Mouse (Mus musculus) limb, embryonic 13.5 days (tissue): ENCODE measurements at regions not wholly inside any gene's neighbourhood (a gene's known extent, or its start where the extent isn't known, plus 50 kb on each side); places are given as distances from the start of the nearest gene placed in this dataset.

Source experiments
- ATAC-seq: fragments of 200-750 bp; cut with Nextera tagmentation; 2 replicates; pipeline ENCODE4 v1.8.0; 2017; ENCODE audit warnings: low read depth, moderate number of reproducible peaks, moderate TSS enrichment; ENCODE audit not compliant: low FRiP score
- H3K27ac ChIP-seq: fragments of 300-500 bp; sonication (generic); 2 replicates; pipeline ENCODE4 v1.5.1; 2015; ENCODE audit warnings: inconsistent platforms, mild to moderate bottlenecking, moderate library complexity
- H3K27me3 ChIP-seq: fragments of 300-500 bp; sonication (generic); 2 replicates; pipeline ENCODE4 v1.6.1; 2015; ENCODE audit warnings: mild to moderate bottlenecking, inconsistent platforms
- H3K36me3 ChIP-seq: fragments of 300-500 bp; sonication (generic); 2 replicates; pipeline ENCODE4 v1.6.1; 2015; ENCODE audit warnings: inconsistent platforms, mild to moderate bottlenecking, moderate library complexity
- H3K4me1 ChIP-seq: fragments of 300-500 bp; sonication (generic); 2 replicates; pipeline ENCODE4 v1.6.1; 2015; ENCODE audit warnings: inconsistent platforms
- H3K4me2 ChIP-seq: fragments of 300-500 bp; sonication (generic); replicated peaks from 2 replicates; pipeline ENCODE4 v1.6.1; 2015; ENCODE audit warnings: inconsistent platforms, mild to moderate bottlenecking, moderate library complexity
- H3K4me3 ChIP-seq: fragments of 300-500 bp; sonication (generic); 2 replicates; pipeline ENCODE4 v1.5.1; 2015; ENCODE audit warnings: moderate library complexity, mild to moderate bottlenecking, inconsistent platforms
- H3K9ac ChIP-seq: fragments of 300-500 bp; sonication (generic); 2 replicates; pipeline ENCODE4 v1.6.1; 2015; ENCODE audit warnings: mild to moderate bottlenecking, inconsistent platforms
- H3K9me3 ChIP-seq: fragments of 300-500 bp; sonication (generic); 2 replicates; pipeline ENCODE4 v1.6.1; 2016; ENCODE audit warnings: inconsistent platforms
- WGBS: fragments of 180-500 bp; shearing (Covaris S2); methylation state at CpG from one replicate; pipeline ENCODE4 v1.1.7; 2015; 5-methylcytosine and 5-hydroxymethylcytosine counted together

DNA sequence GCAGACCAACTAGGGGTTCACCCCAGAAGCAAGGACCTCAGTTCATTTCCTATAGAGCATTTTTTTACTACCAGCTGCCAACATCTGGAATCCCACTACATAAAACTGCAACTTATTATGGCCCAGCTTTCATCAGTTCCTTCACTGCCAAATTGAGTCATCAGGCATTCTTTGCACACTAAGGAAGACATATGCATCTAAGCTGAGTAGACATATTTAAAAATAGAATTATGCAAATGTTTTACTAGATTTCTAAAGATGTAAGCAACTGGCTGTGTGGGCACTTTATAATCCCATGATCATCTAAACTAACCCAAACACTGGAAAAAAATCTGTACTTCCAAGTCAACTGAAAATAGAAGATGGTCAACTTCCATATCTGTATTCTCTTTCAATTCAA, 415.9 kb upstream of the Rarb start:
- peaks cover 5% of the 10 kb centered on the region; the same call in 1 of the 2 replicates for H3K9me3 ChIP-seq
- no peaks in the 10 kb centered on the region for H3K4me1 ChIP-seq
- no peaks in the 10 kb centered on the region for H3K27me3 ChIP-seq
- H3K27ac ChIP-seq = no peak overlapping the region
- no peak overlapping the region for H3K4me3 ChIP-seq
- no peak for ATAC-seq
- H3K9ac ChIP-seq = no peak overlapping the region
- no peak overlapping the region for H3K4me2 ChIP-seq
- no peaks in the 10 kb centered on the region for H3K36me3 ChIP-seq

DNA sequence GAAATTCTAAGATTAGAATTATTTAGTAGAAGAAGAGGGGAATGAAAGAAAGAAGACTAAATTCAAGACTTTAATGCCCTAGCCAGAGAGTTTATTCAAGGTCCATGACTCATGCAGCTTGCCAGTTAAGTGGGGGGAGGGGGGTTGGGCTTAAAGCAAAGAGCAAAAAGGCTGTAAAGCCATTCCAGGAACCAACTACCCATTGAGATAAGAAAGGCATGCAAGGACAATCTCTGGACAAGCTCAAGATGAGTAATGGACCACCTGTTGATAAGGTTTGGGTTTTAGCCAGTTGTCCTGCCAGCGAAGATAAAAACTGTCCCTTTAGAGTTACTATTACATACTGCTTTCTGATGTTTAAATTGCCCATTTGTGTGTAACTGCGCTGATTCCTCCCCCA, 392.5 kb upstream of the Rarb start:
- no peaks in the 10 kb centered on the region for H3K9me3 ChIP-seq
- WGBS = 75% methylated on average over 2 of the region's 2 CpGs
- H3K4me3 ChIP-seq = no peak overlapping the region
- no peak overlapping the region for H3K27ac ChIP-seq
- no peak overlapping the region for H3K9ac ChIP-seq
- ATAC-seq = no peak
- no peaks in the 10 kb centered on the region for H3K27me3 ChIP-seq
- H3K4me1 ChIP-seq = no peaks in the 10 kb centered on the region
- H3K36me3 ChIP-seq = no peaks in the 10 kb centered on the region
- no peak overlapping the region for H3K4me2 ChIP-seq

DNA sequence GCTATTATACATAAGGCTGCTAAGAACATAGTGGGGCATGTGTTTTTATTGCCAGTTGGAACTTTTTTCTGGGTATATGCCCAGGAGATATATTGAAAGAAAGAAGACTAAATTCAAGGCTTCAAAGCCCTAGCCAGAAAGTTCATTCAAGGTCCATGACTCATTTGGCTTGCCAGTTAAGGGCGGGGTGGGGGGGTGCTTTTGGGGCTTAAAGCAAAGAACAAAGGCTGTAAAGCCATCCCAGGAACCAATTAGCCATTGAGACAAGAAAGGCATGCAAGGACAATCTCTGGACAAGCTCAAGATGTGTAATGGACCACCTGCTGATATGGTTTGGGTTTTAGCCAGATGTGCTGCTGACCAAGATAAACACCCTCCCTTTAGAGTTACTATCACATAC, 386.7 kb upstream of the Rarb start:
- Histone ChIP-seq H3K4me2 (no peak overlapping the region), H3K4me1 (no peaks in the 10 kb centered on the region), H3K27me3 (no peaks in the 10 kb centered on the region), H3K9me3 (peaks cover 8% of the 10 kb centered on the region; the same call in 1 of the 2 replicates), H3K36me3 (no peaks in the 10 kb centered on the region), H3K4me3 (no peak overlapping the region), H3K27ac (no peak overlapping the region), H3K9ac (no peak overlapping the region)
- no peak for ATAC-seq
- 63% methylated on average over 1 of the region's 1 CpGs for WGBS

DNA sequence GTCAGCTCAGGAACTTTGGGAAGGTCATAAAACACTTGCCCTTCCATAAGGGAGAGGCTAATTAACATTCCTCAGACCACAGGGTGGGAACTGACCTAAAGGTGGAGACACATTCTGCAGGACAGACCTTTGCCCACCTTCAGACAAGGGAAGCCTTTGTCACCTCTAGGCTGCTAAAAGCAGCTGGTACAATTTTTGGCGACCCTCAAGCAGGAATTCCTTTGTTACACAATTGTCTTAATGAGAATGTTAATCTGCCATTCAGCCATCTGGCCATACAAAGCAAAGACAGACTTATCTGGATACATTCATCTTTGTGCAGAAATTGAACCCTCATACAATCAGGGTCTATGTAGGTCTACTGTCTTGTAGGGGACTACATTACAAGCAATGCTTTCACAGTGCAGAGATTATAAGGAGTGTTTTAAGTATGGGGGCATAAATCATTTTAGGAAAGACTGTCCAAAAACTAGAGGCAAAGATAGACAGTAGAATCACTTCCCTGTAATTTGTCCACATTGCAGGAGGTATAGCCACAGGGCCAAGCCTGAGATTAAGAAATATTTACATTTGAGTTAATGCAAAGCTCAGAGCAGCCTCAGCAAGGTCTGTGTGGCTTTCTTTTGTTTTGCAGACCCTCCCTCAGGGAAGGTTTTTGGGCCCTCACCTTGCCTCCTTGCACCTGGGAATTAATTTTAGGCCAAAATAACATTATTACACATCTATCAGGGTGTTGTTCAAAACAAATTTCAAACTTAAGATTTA, 384.5 kb upstream of the Rarb start:
- Histone ChIP-seq H3K4me1 (no peaks in the 10 kb centered on the region), H3K27me3 (no peaks in the 10 kb centered on the region), H3K9ac (no peak overlapping the region), H3K4me3 (no peak overlapping the region), H3K4me2 (no peak overlapping the region), H3K36me3 (no peaks in the 10 kb centered on the region), H3K9me3 (peaks cover 8% of the 10 kb centered on the region; the same call in 1 of the 2 replicates), H3K27ac (no peak overlapping the region)
- WGBS = 24% methylated on average over 1 of the region's 1 CpGs
- no peak for ATAC-seq

DNA sequence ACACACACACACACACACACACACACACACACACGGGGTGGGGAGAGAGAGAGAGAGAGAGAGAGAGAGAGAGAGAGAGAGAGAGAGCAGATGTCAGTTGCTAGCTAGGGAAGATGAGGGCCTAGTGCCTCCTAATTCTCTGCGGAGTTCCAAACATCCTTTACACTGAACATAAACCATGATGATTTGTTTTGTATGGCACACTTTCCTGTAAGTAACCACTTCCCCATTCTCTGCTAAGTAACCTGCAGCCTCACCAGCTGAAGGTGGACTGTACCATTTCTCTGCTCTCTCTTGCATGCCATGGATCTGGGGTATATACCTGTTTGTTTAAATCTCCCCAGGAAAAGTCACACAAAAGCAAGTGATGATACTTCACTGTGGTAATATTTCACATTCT, 374.0 kb upstream of the Rarb start:
- ATAC-seq = no peak
- no peak overlapping the region for H3K4me2 ChIP-seq
- H3K27ac ChIP-seq = no peak overlapping the region
- 89% methylated on average over 2 of the region's 2 CpGs for WGBS
- H3K27me3 ChIP-seq = no peaks in the 10 kb centered on the region
- H3K9ac ChIP-seq = no peak overlapping the region
- no peaks in the 10 kb centered on the region for H3K9me3 ChIP-seq
- no peaks in the 10 kb centered on the region for H3K4me1 ChIP-seq
- H3K4me3 ChIP-seq = no peak overlapping the region
- no peaks in the 10 kb centered on the region for H3K36me3 ChIP-seq

DNA sequence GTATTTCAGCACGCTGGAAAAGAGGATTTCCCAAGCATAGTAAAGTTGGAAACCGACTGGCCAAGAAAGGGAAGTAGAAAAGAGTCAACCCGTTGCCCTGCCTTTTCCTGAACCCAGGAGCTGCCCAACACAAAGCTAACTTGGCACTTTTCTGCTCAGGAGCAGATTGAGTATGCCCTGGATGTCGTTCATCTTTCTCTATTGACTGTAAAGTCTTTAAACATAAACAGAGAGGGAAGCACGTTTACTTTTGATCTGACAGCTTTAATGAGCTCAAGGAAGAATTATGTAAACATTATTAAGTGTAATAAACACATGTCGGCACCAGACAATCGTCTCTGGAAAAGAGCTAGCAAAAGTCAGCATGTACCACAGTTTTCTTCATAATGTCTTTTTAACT, 354.3 kb upstream of the Rarb start:
- Histone ChIP-seq H3K9ac (no peak overlapping the region), H3K9me3 (no peaks in the 10 kb centered on the region), H3K4me2 (peak overlapping the region; percentile 90), H3K36me3 (no peaks in the 10 kb centered on the region), H3K27ac (no peak overlapping the region), H3K4me3 (peak overlapping the region; percentile 51), H3K27me3 (peaks cover 26% of the 10 kb centered on the region), H3K4me1 (peaks cover 16% of the 10 kb centered on the region; the same call in 1 of the 2 replicates)
- 6% methylated on average over 7 of the region's 7 CpGs for WGBS
- 0 out of 2 replicates have a peak, but pooled peaks have one; percentile 22 for ATAC-seq

DNA sequence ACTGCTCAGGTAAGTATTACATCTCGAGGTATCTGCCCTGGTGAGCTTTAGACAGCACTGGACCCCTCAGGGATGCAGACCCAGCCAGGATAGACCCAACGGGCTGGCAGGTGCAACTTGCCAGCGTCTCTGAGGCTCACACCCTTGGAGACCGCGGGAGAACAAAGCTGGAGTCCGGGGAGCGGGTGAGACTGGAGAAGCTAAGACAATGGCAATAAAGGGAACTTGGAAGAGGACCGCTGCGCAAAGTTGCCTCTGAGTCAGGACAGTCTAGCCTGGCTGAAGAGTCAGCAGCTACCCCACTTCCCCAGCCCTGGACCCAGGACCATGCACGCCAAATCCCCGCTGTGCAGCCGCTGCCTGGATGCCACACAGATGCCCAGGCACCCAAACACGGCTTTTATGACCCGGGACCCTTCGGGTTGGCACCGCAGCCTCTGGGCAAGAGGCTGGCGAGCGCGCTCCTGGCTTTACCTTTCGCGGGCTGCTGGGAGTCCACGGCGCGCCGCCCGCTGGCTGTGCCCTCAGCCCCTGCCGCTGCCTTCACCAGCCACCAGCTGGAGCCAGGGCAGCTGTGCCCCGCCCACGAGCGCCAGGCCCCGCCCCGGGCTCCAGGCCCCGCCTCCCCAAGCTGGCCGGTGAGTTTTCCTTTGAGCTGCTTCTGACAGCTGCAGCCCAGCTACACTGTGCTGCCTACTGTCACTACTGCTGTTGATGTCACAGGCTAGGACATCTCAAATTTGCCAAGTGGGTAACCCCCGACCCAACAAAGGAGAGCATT, 353.6 kb upstream of the Rarb start:
- Histone ChIP-seq H3K9ac (peak overlapping the region; percentile 59), H3K27ac (no peak overlapping the region), H3K4me1 (peaks cover 16% of the 10 kb centered on the region; the same call in 1 of the 2 replicates), H3K4me3 (peak overlapping the region; percentile 51), H3K9me3 (no peaks in the 10 kb centered on the region), H3K36me3 (no peaks in the 10 kb centered on the region), H3K27me3 (peaks cover 26% of the 10 kb centered on the region), H3K4me2 (peak overlapping the region; percentile 90)
- 1% methylated on average over 35 of the region's 35 CpGs for WGBS
- peak; percentile 96 for ATAC-seq

DNA sequence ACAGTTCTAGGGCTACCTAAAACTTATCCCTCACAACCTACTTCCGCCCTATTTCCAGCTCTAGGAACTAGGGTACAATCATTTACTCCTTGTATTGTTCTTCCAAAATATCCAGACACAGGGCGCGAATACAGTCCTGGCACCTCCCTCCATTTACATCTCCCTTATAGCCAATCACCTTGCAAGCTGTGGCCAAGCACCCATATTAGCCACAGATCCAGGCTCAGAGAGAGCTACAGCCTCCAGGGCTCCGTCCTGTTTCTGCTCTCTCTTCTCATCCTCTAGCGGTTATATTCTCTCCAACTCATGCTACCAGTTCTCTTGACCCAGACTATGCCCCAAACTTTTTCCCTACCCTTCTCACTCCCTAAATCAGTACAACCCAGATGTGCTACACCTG, 352.9 kb upstream of the Rarb start:
- Histone ChIP-seq H3K9ac (no peak overlapping the region), H3K36me3 (no peaks in the 10 kb centered on the region), H3K27me3 (peaks cover 26% of the 10 kb centered on the region), H3K27ac (no peak overlapping the region), H3K9me3 (no peaks in the 10 kb centered on the region), H3K4me1 (peaks cover 16% of the 10 kb centered on the region; the same call in 1 of the 2 replicates), H3K4me2 (peak overlapping the region; percentile 90), H3K4me3 (peak overlapping the region; percentile 51)
- peak; percentile 25; the same call in 1 of the 2 replicates for ATAC-seq
- 40% methylated on average over 5 of the region's 5 CpGs for WGBS

DNA sequence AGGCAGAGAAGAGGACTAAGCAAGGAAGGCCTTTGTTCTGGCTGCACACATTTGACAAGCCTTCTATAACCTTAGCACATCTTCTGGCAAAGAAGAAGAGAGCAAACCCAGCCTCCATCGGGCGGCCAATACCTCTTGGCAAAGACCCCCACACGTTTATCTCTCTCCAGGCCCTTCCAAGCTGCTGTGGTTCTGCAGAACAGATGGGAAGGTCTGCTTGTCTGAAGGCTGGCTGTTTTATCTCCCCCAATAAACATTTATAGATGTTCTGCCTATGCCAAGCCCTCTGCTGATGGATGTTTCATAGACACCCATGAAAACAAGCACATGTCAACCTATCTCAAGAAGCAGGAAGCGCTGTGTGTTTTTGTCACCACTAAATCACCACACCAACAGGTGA, 339.4 kb upstream of the Rarb start:
- Histone ChIP-seq H3K4me2 (no peak overlapping the region), H3K4me3 (no peak overlapping the region), H3K9me3 (no peaks in the 10 kb centered on the region), H3K27me3 (no peaks in the 10 kb centered on the region), H3K27ac (no peak overlapping the region), H3K4me1 (0 out of 2 replicates have a peak, but pooled peaks cover 3% of the 10 kb centered on the region), H3K36me3 (no peaks in the 10 kb centered on the region), H3K9ac (no peak overlapping the region)
- ATAC-seq = peak; percentile 66; the same call in 1 of the 2 replicates
- WGBS = 54% methylated on average over 4 of the region's 4 CpGs

DNA sequence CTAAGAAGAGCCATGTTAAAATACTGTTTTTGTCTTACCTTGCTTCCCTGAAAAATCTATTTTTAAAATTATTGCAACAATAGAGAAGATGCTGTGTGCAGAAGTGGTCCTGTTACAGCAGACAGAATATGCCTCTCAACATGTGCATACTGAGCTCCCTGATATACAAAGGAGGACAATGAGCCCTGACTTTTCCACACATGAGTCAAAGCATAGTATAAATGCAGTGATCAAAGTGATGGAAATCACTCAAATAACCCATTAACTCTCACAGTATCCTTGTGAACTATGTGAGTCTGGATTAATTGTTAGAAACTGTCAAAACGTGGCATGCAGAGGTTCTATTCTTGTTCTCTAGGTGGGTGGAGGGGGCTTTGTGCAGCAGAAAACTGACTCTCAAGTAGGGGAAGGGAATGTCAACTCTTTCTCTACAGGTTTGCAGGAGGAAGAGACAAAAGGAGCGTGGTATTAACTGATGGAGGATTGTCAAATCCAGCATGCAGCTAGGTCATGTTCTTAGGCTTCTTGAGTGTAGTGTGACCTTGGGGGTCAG, 337.5 kb upstream of the Rarb start:
- H3K4me2 ChIP-seq = no peak overlapping the region
- H3K27me3 ChIP-seq = no peaks in the 10 kb centered on the region
- no peaks in the 10 kb centered on the region for H3K9me3 ChIP-seq
- H3K4me3 ChIP-seq = no peak overlapping the region
- ATAC-seq = no peak
- H3K27ac ChIP-seq = no peak overlapping the region
- no peaks in the 10 kb centered on the region for H3K36me3 ChIP-seq
- WGBS = 66% methylated on average over 2 of the region's 2 CpGs
- H3K4me1 ChIP-seq = 0 out of 2 replicates have a peak, but pooled peaks cover 3% of the 10 kb centered on the region
- no peak overlapping the region for H3K9ac ChIP-seq

DNA sequence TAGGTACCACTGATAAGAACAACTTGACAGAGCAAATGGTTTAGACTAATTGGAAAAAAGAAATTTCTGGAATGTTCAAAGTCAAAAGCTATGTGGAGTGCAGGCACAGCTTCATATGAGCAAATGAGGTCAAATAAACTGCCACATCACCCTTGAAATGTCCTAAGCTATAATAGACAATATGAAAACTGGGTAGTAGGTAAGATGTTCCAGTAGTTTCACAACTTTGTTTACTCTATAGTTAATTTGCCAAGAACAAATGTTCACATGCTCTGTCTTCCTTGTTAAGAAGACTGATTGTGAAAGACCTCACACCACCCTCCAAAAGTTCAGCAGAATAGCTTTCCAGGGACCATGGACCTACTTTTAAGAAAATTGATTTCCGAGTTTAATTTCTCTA, 301.7 kb upstream of the Rarb start:
- Histone ChIP-seq H3K9me3 (no peaks in the 10 kb centered on the region), H3K4me3 (no peak overlapping the region), H3K4me1 (no peaks in the 10 kb centered on the region), H3K27ac (no peak overlapping the region), H3K36me3 (no peaks in the 10 kb centered on the region), H3K4me2 (no peak overlapping the region), H3K27me3 (no peaks in the 10 kb centered on the region), H3K9ac (no peak overlapping the region)
- ATAC-seq = no peak
- 88% methylated on average over 1 of the region's 1 CpGs for WGBS

DNA sequence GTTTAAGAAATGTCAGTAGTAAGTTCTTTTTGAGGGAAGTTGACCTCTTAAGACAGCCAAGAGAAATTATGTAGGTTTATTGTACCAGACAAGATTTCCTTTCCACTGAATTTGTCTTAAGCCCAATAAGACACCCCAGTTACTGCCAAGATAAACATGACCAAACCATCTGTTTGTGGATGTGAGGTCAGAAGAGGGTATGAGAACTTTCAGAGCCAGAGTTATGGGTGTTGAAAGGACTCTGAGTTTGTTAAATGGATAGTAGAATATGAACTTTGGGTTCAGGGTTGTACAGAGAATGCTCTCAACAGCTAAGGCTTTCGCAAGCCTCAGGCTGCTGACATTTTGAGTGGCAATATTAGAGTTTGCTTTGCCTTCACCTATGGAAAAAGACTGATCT, 287.7 kb upstream of the Rarb start:
- Histone ChIP-seq H3K4me1 (no peaks in the 10 kb centered on the region), H3K9ac (no peak overlapping the region), H3K4me3 (no peak overlapping the region), H3K4me2 (no peak overlapping the region), H3K9me3 (no peaks in the 10 kb centered on the region), H3K36me3 (no peaks in the 10 kb centered on the region), H3K27me3 (no peaks in the 10 kb centered on the region), H3K27ac (no peak overlapping the region)
- WGBS = 89% methylated on average over 1 of the region's 1 CpGs
- no peak for ATAC-seq
